Mouse (Mus musculus) limb, embryonic 14.5 days (tissue): ENCODE measurements around the gene Fmo3. TPM values are rescaled to one million over a fixed set of nuclear protein-coding genes. Genes with fewer than 3 reads are reported as not detected.

Experiments used
- ATAC-seq: fragments of 200-750 bp; cut with Nextera tagmentation; 2 replicates; pipeline ENCODE4 v1.8.0; 2017; ENCODE audit warnings: low read depth, moderate number of reproducible peaks, moderate TSS enrichment; ENCODE audit not compliant: low FRiP score
- DNase-seq: peaks from one replicate; pipeline ENCODE4 v3.0.0-alpha.2; 2015; ENCODE audit warnings: low spot score
- H3K27ac ChIP-seq: fragments of 300-500 bp; sonication (generic); replicated peaks from 2 replicates; pipeline ENCODE4 v1.5.1; 2014; ENCODE audit warnings: low read depth, mild to moderate bottlenecking, low read length, moderate library complexity, mixed read lengths
- H3K27me3 ChIP-seq: fragments of 300-500 bp; sonication (generic); 2 replicates; pipeline ENCODE4 v1.6.1; 2014; ENCODE audit warnings: low read length, mixed read lengths; ENCODE audit not compliant: control insufficient read depth, insufficient read depth
- H3K36me3 ChIP-seq: fragments of 300-500 bp; sonication (generic); 2 replicates; pipeline ENCODE4 v1.6.1; 2014; ENCODE audit warnings: mild to moderate bottlenecking, low read length, moderate library complexity, mixed read lengths; ENCODE audit not compliant: control insufficient read depth, insufficient read depth
- H3K4me1 ChIP-seq: fragments of 300-500 bp; sonication (generic); 2 replicates; pipeline ENCODE4 v1.6.1; 2014; ENCODE audit warnings: antibody characterized with exemption, low read length, mixed read lengths; ENCODE audit not compliant: control insufficient read depth, insufficient read depth
- H3K4me2 ChIP-seq: fragments of 300-500 bp; sonication (generic); replicated peaks from 2 replicates; pipeline ENCODE4 v1.6.1; 2014; ENCODE audit warnings: low read depth, mild to moderate bottlenecking, low read length, moderate library complexity; ENCODE audit not compliant: severe bottlenecking
- H3K4me3 ChIP-seq: fragments of 300-500 bp; sonication (generic); replicated peaks from 2 replicates; pipeline ENCODE4 v1.5.1; 2014; ENCODE audit warnings: low read length
- H3K9ac ChIP-seq: fragments of 300-500 bp; sonication (generic); 2 replicates; pipeline ENCODE4 v1.6.1; 2014; ENCODE audit warnings: mild to moderate bottlenecking, low read depth, low read length, moderate library complexity; ENCODE audit not compliant: severe bottlenecking
- H3K9me3 ChIP-seq: fragments of 300-500 bp; sonication (generic); 2 replicates; pipeline ENCODE4 v1.6.1; 2016; ENCODE audit warnings: low read length; ENCODE audit not compliant: control insufficient read depth
- POLR2A ChIP-seq: fragments of 200-500 bp; IDR thresholded peaks from 2 replicates; pipeline ENCODE4 v1.8.0; 2012; ENCODE audit warnings: inconsistent platforms, mild to moderate bottlenecking, moderate library complexity, borderline replicate concordance; ENCODE audit not compliant: insufficient read depth, insufficient read length; ENCODE audit errors: extremely low read depth
- WGBS: fragments of 180-500 bp; shearing (Covaris S2); extraction: QIAGEN DNeasy Blood & Tissue Kit; methylation state at CpG from one replicate; pipeline ENCODE4 v1.1.7; 2014; 5-methylcytosine and 5-hydroxymethylcytosine counted together
- polyA plus RNA-seq, 2 experiments: library from polyadenylated mRNA; depleted of rRNA in 1 of 2; stranded (reverse) in 1 of 2; unstranded in 1 of 2; fragments of >200 nt; fragmentation: Nextera tagmentation in 1 of 2; extraction: Ambion mirVana in 1 of 2; gene quantifications; 2 replicates each; pipeline versions ENCODE4 v1.2.1 to v1.2.3; 2012 to 2014

Gene Fmo3
- polyA plus RNA-seq, 2 experiments, result 0.08 TPM; not detected in 1

DNA sequence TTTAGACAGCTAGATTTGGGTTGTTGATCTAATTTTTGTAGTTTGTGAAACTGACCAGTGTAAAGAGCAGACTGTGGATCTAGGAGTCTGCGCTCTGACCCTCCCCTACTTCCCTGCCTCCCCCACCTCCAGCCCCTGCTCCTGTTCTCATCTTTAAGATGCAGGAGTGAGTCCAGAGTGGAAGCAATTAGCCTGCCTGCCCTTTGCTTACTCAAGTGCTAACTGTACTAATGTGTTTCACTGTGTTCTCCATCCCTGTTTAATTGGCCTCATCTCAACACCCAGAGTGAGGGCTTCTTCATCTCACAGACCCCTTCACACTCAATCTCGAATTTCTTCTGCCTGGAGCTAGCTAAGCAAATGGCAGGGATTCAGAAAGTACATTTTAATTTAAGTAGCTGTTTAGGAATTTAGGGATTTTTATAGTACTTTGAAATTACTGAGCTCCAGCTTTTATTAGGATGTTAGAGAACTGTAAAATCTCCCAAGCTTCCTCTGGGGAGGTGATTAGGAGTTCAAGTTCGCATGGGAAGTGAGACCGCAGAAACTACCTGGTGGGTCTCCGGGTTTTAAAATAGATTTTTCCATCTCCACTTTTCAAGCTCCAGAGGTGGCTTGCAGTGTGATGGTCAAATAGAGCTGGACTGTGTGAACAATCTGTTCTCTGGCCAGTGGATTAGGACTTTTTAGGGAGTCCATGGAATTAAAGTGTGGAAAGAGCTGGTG is 46.2 kb downstream of the Fmo3 start:
- no peak overlapping the region for H3K9ac ChIP-seq
- no peak overlapping the region for H3K4me2 ChIP-seq
- ATAC-seq (peak; percentile 86), DNase-seq (peak; percentile 88)
- H3K27me3 ChIP-seq, result 0 out of 2 replicates have a peak, but pooled peaks cover 6% of the 10 kb centered on the region
- H3K4me3 ChIP-seq, result no peak overlapping the region
- H3K27ac ChIP-seq, result no peak overlapping the region
- no peaks in the 10 kb centered on the region for H3K9me3 ChIP-seq
- H3K36me3 ChIP-seq, result no peaks in the 10 kb centered on the region
- no peak for TF ChIP-seq POLR2A
- H3K4me1 ChIP-seq, result peaks cover 6% of the 10 kb centered on the region
- 22% methylated on average over 5 of the region's 5 CpGs for WGBS

DNA sequence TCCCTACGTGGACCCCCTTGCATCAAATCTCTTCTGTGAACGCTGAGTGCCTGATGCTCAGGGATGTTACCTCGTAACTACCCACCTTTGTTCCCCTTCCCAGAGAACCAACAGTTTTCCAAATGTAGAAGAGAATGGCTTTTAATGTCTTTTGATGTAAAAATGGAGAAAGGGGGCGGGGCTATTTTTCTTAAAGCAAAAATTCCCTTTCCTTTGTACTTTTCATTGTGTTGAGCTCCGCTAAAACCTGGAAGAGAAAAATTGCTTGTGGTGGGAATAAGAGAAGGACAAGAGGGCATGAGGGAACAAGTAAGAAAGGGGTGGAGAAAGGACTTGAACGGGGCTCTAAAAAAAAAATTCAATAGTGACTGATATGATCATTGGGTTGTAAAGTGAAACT is 46.9 kb downstream of the Fmo3 start, which contains the start of gene Fmo6:
Fmo6 (minus strand) TSS at position 101 of the 400 bp plus-strand sequence.
- no peak for TF ChIP-seq POLR2A
- Histone ChIP-seq H3K4me3 (no peak within 1 kb of the TSS), H3K4me2 (no peak within 1 kb of the TSS), H3K4me1 (peaks cover 6% of the 10 kb centered on the region), H3K27me3 (0 out of 2 replicates have a peak, but pooled peaks cover 6% of the 10 kb centered on the region), H3K27ac (no peak within 1 kb of the TSS), H3K36me3 (no peaks in the 10 kb centered on the region), H3K9ac (no peak within 1 kb of the TSS), H3K9me3 (no peaks in the 10 kb centered on the region)
- no peak for ATAC-seq
- no peak for DNase-seq
- 77% methylated on average over 6 of the region's 6 CpGs for WGBS

DNA sequence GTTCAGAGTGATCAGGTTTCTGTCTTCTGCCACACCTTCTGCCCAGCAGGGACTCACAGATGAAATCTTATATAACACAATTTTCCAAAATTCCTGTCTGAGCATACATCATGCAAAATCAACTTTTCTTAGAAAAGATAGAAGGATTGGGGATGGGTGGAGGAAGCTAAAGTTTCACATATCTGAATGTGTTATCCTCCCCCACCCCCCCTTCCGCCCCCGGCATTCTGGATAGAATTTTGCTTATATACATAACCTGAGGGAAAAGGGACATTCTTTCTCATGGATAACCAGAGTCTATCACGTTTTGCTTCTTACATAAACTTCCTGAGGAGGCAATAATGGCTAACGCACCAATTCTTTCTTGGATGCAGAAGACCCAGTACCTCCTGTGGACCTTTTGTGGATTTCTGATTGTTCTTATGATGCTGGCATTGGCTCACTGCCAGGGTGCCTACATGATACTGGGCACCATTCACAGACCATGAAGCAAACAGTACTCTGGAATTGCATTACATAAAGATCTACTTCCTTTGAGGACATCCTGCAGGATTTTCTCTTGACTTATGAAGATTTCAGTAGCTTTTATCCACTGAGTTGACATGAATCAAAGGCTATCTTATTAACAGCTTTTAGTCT is 49.8 kb downstream of the Fmo3 start:
- 0 out of 2 replicates have a peak, but pooled peaks cover 6% of the 10 kb centered on the region for H3K27me3 ChIP-seq
- no peak overlapping the region for H3K4me3 ChIP-seq
- no peaks in the 10 kb centered on the region for H3K9me3 ChIP-seq
- no peaks in the 10 kb centered on the region for H3K36me3 ChIP-seq
- H3K9ac ChIP-seq, result no peak overlapping the region
- no peak overlapping the region for H3K27ac ChIP-seq
- 76% methylated on average over 4 of the region's 4 CpGs for WGBS
- TF ChIP-seq POLR2A, result no peak
- DNase-seq (no peak), ATAC-seq (no peak)
- peaks cover 6% of the 10 kb centered on the region for H3K4me1 ChIP-seq
- H3K4me2 ChIP-seq, result no peak overlapping the region

DNA sequence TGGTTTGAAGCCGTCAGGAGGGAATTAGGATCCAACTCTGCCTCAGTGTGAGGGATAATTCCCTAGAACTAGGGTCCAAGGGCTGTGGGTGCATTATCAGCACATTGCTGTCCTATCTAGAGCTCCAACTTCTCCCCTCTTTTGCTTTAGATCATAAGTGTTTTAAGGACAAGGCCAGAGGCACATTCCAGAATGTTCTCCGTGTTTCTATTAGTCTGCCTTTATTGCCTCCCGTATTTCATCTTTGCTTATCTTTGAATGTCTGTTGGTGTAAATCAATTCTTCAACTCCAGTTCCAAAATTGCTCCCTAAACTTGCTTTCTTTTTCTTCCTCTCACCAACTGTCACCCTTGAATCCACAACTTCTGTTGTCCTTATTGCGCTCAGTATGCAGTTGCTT is 51.9 kb downstream of the Fmo3 start:
- Histone ChIP-seq H3K4me1 (no peaks in the 10 kb centered on the region), H3K36me3 (no peaks in the 10 kb centered on the region), H3K9ac (no peak overlapping the region), H3K27ac (no peak overlapping the region), H3K4me3 (no peak overlapping the region), H3K27me3 (0 out of 2 replicates have a peak, but pooled peaks cover 6% of the 10 kb centered on the region), H3K4me2 (no peak overlapping the region), H3K9me3 (no peaks in the 10 kb centered on the region)
- 78% methylated on average over 4 of the region's 4 CpGs for WGBS
- no peak for TF ChIP-seq POLR2A
- ATAC-seq, result no peak
- no peak for DNase-seq

DNA sequence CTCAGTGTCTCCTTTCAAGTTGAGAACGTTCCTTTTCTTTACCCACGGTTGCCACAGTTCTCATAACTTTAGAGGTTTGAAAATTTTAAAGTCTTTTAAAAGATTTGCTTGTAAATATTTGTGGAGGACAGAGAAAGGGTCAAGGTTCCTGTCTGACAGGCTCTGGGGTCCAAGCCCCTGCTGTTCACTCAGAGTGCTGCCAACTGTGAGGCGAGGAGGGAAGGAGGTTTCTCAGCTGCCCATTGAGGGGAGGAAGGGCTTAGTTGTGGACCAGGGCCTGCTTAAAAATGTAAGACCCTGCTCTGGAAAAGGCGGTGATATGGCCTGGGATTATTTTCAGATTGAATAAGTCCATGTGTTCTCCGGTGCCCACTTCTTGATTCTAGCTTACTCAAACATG is 52.4 kb downstream of the Fmo3 start:
- H3K4me1 ChIP-seq, result no peaks in the 10 kb centered on the region
- 66% methylated on average over 5 of the region's 5 CpGs for WGBS
- no peak for ATAC-seq
- no peak overlapping the region for H3K4me2 ChIP-seq
- H3K27me3 ChIP-seq, result 0 out of 2 replicates have a peak, but pooled peaks cover 6% of the 10 kb centered on the region
- no peaks in the 10 kb centered on the region for H3K36me3 ChIP-seq
- H3K4me3 ChIP-seq, result no peak overlapping the region
- H3K9ac ChIP-seq, result no peak overlapping the region
- no peak for TF ChIP-seq POLR2A
- DNase-seq, result no peak
- H3K9me3 ChIP-seq, result no peaks in the 10 kb centered on the region
- H3K27ac ChIP-seq, result no peak overlapping the region; the same call in 1 of the 2 replicates
